16 mouse cellular contexts compared by ENCODE assay signal in genomic region chr2:168037063-168037462, GRCm38 (mm10). TPM values are rescaled to one million over a fixed set of nuclear protein-coding genes. Genes with fewer than 3 reads are reported as not detected.
DNase-seq lines count a peak whose midpoint lies in the region; ATAC-seq and TF ChIP-seq lines count a peak whose summit lies in the region.
"Had no signal": no experiment of that assay in that cellular context is flagged by ENCODE, and none has a peak within 500 bp of the region (broad histone marks: within the 10 kb centered on the region; RNA-seq: fewer than 3 reads in every experiment).

No protein-coding gene starts in this region.

- no peak overlapping the region for H3K9ac ChIP-seq in intestine, embryonic 14.5 days (ENCODE audit: low read length)
- H3K9ac ChIP-seq in intestine, postnatal 0 days (ENCODE audit: low read depth, low read length): no peak overlapping the region
- H3K9ac ChIP-seq: embryonic facial prominence, embryonic 12.5 days; forebrain, embryonic 13.5 days; heart, embryonic 15.5 days; liver, embryonic 15.5 days; midbrain, embryonic 13.5 days; neural tube, embryonic 13.5 days had no signal

- peaks cover 10% of the 10 kb centered on the region for H3K4me1 ChIP-seq in intestine, embryonic 14.5 days (replicated peaks; ENCODE audit: control insufficient read depth, insufficient read depth, low read length)
- H3K4me1 ChIP-seq in intestine, postnatal 0 days (replicated peaks; ENCODE audit: control insufficient read depth, insufficient read depth, low read length): no peaks in the 10 kb centered on the region; the same call in 1 of the 2 replicates
- H3K4me1 ChIP-seq: embryonic facial prominence, embryonic 12.5 days; forebrain, embryonic 13.5 days; midbrain, embryonic 13.5 days had no signal

- H3K4me3 ChIP-seq in intestine, embryonic 14.5 days (ENCODE audit: low read depth, low read length): no peak overlapping the region
- no peak overlapping the region for H3K4me3 ChIP-seq in intestine, postnatal 0 days (ENCODE audit: low read depth, low read length)
- H3K4me3 ChIP-seq: embryonic facial prominence, embryonic 12.5 days; forebrain, embryonic 13.5 days; heart, embryonic 15.5 days; liver, embryonic 15.5 days; midbrain, embryonic 13.5 days; neural tube, embryonic 13.5 days had no signal

- no peak for TF ChIP-seq CTCF in intestine, postnatal 0 days (IDR thresholded peaks at IDR 0.05; ENCODE audit: low read depth)

- no peak for DNase-seq in intestine, embryonic 14.5 days (ENCODE audit: low spot score)
- DNase-seq in NIH3T3 (ENCODE audit: low read depth): peak; percentile 28
- peak; percentile 44 for DNase-seq in embryo, embryonic 9.5 days (ENCODE audit: extremely low spot score)
- peak; percentile 49 to 66 for DNase-seq in kidney, postnatal 4 days
- no peak for DNase-seq in layer of hippocampus, adult 8-10 months (ENCODE audit: low spot score in 2 of 2)
- no peak for DNase-seq in left cerebral cortex, postnatal 4 days
- DNase-seq: adrenal gland, postnatal 25 days; cerebellum, adult 18-20 months; thymus, postnatal 25 days had no signal

- H3K27ac ChIP-seq in intestine, embryonic 14.5 days (ENCODE audit: low read depth): peak overlapping the region; percentile 59
- H3K27ac ChIP-seq in intestine, postnatal 0 days (ENCODE audit: low read depth, low read length): no peak overlapping the region
- H3K27ac ChIP-seq: embryonic facial prominence, embryonic 12.5 days; forebrain, embryonic 13.5 days; heart, embryonic 15.5 days; liver, embryonic 15.5 days; midbrain, embryonic 13.5 days; neural tube, embryonic 13.5 days had no signal

- no peaks in the 10 kb centered on the region for H3K9me3 ChIP-seq in intestine, embryonic 14.5 days (ENCODE audit: control insufficient read depth, low read length)
- no peaks in the 10 kb centered on the region for H3K9me3 ChIP-seq in intestine, postnatal 0 days (ENCODE audit: control insufficient read depth)
- H3K9me3 ChIP-seq: embryonic facial prominence, embryonic 12.5 days; forebrain, embryonic 13.5 days; heart, embryonic 15.5 days; liver, embryonic 15.5 days; midbrain, embryonic 13.5 days; neural tube, embryonic 13.5 days had no signal

- 20% methylated on average over 3 of the region's 3 CpGs for WGBS in intestine, embryonic 14.5 days
- WGBS in intestine, postnatal 0 days: 28% methylated on average over 3 of the region's 3 CpGs

- no peak for ATAC-seq in intestine, embryonic 14.5 days (replicated peaks; ENCODE audit: low FRiP score, low TSS enrichment, low read depth)
- ATAC-seq in intestine, postnatal 0 days: no peak
- ATAC-seq: forebrain, embryonic 13.5 days; midbrain, embryonic 13.5 days had no signal

- H3K27me3 ChIP-seq in intestine, embryonic 14.5 days (replicated peaks; ENCODE audit: control insufficient read depth, insufficient read depth, low read length): no peaks in the 10 kb centered on the region
- no peaks in the 10 kb centered on the region for H3K27me3 ChIP-seq in intestine, postnatal 0 days (replicated peaks; ENCODE audit: control insufficient read depth, insufficient read depth, low read length)
- H3K27me3 ChIP-seq: embryonic facial prominence, embryonic 12.5 days; forebrain, embryonic 13.5 days; heart, embryonic 15.5 days; liver, embryonic 15.5 days; midbrain, embryonic 13.5 days; neural tube, embryonic 13.5 days had no signal

- intact Hi-C loops in left cerebral cortex, postnatal 4 days (cut with DNase I): no loop called here

- no peaks in the 10 kb centered on the region for H3K36me3 ChIP-seq in intestine, embryonic 14.5 days (ENCODE audit: control insufficient read depth, insufficient read depth, low read length)
- H3K36me3 ChIP-seq in intestine, postnatal 0 days (ENCODE audit: control insufficient read depth, insufficient read depth): no peaks in the 10 kb centered on the region
- H3K36me3 ChIP-seq: embryonic facial prominence, embryonic 12.5 days; heart, embryonic 15.5 days; liver, embryonic 15.5 days; midbrain, embryonic 13.5 days; neural tube, embryonic 13.5 days had no signal

- H3K4me2 ChIP-seq in intestine, embryonic 14.5 days (ENCODE audit: low read length): no peak overlapping the region
- no peak overlapping the region for H3K4me2 ChIP-seq in intestine, postnatal 0 days (replicated peaks; ENCODE audit: low read depth)
- H3K4me2 ChIP-seq: embryonic facial prominence, embryonic 12.5 days; forebrain, embryonic 13.5 days; heart, embryonic 15.5 days; liver, embryonic 15.5 days; midbrain, embryonic 13.5 days; neural tube, embryonic 13.5 days had no signal

RNA-seq across cellular contexts. Expression of gene Ripor3, which starts 26.6 kb away (rescaled TPM):
- polyA plus RNA-seq in intestine, embryonic 14.5 days (2014; fragmentation: Nextera tagmentation; extraction: Ambion mirVana): 3.8 and 4.8 TPM in 2 replicates
- polyA plus RNA-seq in intestine, postnatal 0 days (2015; fragmentation: Nextera tagmentation; extraction: Ambion mirVana): 1.5 and 1.6 TPM in 2 replicates
- under 1 TPM; 0.14 to 0.18 (median 0.17) TPM for total RNA-seq in layer of hippocampus, adult 8-10 months (2022)
- under 1 TPM; 0.52 to 0.64 TPM for total RNA-seq in left cerebral cortex, postnatal 4 days (2021)

RNA-seq across cellular contexts. Expression of gene Pard6b, which starts 43.7 kb away (rescaled TPM):
- 20.0 and 21.6 TPM in 2 replicates for polyA plus RNA-seq in intestine, embryonic 14.5 days (2014; fragmentation: Nextera tagmentation; extraction: Ambion mirVana)
- polyA plus RNA-seq in intestine, postnatal 0 days (2015; fragmentation: Nextera tagmentation; extraction: Ambion mirVana): 13.8 and 17.3 TPM in 2 replicates
- total RNA-seq in layer of hippocampus, adult 8-10 months (2022): 1 to 10 TPM; 3.4 to 4.5 (median 4.1) TPM
- 1 to 10 TPM; 4.3 to 4.9 TPM for total RNA-seq in left cerebral cortex, postnatal 4 days (2021)

Comparison
In these comparisons a context has a peak if more than half of its experiments do, and no peak if none do; other contexts are left out.
1. DNase-seq: peak in NIH3T3 (single experiment), embryo, embryonic 9.5 days (single experiment) and kidney, postnatal 4 days (2 of 2); none in intestine, embryonic 14.5 days (single experiment), layer of hippocampus, adult 8-10 months (0 of 2) and left cerebral cortex, postnatal 4 days (single experiment).